Mouse (Mus musculus): ENCODE data around the gene Scn10a. TPM values are rescaled to one million over a fixed set of nuclear protein-coding genes. Genes with fewer than 3 reads are reported as not detected.

The Scn10a gene
- total RNA-seq, 2 experiments from 2014 or later: 0.14 to 0.17 TPM

DNA sequence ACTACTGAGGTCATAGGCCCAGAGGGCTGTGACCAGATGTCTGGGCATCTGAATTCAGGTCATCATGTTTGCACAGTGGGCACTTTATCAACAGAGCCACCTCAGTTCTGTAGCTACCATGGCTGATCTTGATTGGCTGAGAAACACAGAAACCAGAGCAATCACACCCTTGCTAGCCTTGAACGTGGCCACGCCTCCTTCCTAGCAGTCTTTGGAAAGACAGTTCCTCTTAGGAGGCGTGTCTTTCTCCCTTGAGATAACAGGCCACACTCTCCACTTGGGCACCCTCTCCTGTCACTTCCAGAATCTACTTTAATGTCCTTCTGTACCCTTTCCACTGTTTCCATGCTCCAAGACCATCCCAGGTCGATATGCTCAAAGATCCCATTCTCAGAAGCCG, 65.4 kb downstream of the Scn10a start:
- intact Hi-C loops (cut with DNase I): no loop called here

DNA sequence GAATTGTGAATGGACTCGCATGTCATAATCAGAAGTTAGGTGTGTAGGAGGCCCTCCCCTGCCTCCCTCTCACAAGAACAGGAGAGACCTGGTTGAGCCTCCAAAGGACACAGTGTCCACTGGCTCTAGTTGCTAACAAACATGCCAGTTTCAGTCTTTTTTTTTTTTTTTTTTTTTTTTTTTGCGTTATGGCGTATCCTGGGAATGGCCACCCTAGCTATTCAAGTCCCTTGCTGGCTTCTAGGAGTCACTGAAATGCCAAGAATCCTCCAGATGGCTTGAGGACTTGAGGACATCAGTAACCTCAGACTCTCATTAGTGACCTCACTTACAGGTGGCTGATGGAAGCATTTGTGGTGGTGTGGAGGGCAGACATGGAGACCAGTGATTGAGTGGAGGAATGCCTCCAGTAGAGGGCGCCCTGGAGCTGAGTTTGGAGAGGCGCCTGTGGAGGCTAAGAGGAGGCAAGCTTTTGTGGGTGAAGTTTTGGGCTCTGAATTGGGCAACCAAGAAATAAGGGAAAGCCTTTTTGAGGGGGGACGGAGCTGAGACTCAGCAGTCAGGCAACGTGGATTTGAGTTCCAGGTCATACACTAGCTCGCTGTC, 72.1 kb downstream of the Scn10a start:
- intact Hi-C loops (cut with DNase I): loop anchor here (5.0 to 10.0 kb wide), 2 partner anchors 105 to 248 kb away; partner anchors contain the start of gene Wdr48
- peak in 1 of 2 experiments; percentile 60 for DNase-seq (ENCODE audit: extremely low spot score in 1 of 2, low spot score in 2 of 2)

More for the DNA sequence above, 65.4 kb downstream of the Scn10a start:
- DNase-seq (ENCODE audit: extremely low spot score in 1 of 2, low spot score in 2 of 2): no peak

DNA sequence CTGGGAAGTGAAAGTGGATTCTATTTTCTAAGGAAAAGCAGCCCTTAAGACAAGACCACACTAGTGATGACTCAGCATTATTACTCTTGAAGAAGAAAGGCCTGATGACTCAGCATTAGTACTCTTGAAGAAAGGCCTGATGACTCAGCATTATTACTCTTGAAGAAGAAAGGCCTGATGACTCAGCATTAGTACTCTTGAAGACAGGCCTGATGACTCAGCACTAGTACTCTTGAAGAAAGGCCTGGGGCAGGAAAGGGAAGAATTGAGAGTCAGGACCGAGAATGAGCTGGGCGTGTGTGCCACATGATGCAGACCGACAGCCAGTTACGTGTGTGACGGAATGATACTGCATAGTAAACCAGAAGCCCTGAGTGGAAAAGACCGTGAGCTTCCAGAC, 77.1 kb downstream of the Scn10a start:
- intact Hi-C loops (cut with DNase I): loop anchor here (10.0 kb wide), 1 partner anchor 253 kb away; the partner anchor contains the start of gene Wdr48
- DNase-seq (ENCODE audit: extremely low spot score in 1 of 2, low spot score in 2 of 2): no peak

DNA sequence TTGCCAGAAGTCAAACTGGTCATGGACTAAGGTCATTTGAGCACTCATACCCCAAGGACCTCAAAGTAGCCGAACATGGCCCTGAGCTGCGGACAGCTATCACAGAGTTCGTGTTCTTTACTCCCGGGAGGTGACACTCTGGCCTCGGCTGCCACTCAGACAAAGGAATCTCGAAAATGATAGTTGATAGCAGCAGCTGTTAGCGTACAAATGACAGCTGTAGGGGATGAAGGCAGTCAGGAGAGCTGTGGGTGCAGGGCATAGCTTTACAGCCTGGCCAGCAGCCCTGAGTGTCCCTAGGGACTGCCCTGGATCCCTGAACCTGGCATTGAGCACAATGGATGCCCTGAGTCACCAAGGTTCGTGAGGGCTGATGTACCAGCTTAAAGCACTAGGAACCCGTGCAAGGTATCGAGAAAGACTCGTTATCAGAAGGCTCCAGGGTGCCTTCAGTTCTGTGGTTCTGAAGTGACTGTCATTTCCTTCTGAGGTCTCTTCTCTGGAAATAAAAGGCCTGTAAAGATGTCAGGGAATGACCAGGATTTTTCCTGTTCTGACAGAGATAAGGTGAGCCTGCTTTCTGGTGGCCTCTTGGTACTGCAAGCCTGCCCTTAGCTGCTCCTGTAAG, 84.8 kb downstream of the Scn10a start:
- intact Hi-C loops (cut with DNase I): no loop called here
- DNase-seq (ENCODE audit: extremely low spot score in 1 of 2, low spot score in 2 of 2): no peak

DNA sequence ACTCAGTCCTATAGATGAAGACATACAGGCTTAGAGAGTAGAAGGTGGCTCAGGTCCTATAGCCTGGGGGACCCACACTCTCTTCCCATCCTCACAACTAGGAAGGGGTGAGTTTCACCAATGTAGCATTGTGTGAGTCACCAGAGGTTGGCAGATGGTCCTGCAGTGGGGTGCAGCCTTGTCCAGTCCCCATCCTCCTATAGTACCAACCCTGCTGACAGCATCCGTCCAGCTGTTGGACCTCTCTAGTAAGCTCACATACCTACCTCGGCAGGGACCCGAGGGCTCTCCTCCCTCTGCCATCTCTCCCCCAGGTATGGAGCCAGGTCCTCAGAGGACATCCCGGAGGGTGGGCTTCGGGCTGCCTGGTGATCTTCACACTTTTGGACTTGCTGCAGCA, 85.6 kb downstream of the Scn10a start:
- intact Hi-C loops (cut with DNase I): no loop called here
- DNase-seq (ENCODE audit: extremely low spot score in 1 of 2, low spot score in 2 of 2): no peak

DNA sequence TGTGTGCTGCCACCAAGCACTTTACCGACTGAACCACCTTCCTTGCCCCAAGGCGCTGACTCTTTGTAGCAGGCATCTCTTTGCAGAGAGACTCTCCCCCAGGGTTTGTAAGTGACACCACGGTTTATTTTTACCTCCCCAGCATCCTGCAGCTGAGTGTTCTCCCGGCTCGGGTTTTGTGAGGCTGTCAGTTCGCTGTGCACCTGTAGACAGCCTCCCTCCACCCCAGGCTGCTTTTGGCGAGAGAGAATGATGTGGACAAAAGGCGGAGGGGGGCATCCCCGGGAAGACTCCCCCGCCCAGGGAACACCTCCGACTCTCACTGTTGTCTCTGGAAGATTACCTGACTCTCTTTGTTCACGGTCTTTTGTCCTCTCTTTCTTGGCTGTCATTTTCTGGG, 86.3 kb downstream of the Scn10a start:
- intact Hi-C loops (cut with DNase I): no loop called here
- DNase-seq (ENCODE audit: extremely low spot score in 1 of 2, low spot score in 2 of 2): no peak

DNA sequence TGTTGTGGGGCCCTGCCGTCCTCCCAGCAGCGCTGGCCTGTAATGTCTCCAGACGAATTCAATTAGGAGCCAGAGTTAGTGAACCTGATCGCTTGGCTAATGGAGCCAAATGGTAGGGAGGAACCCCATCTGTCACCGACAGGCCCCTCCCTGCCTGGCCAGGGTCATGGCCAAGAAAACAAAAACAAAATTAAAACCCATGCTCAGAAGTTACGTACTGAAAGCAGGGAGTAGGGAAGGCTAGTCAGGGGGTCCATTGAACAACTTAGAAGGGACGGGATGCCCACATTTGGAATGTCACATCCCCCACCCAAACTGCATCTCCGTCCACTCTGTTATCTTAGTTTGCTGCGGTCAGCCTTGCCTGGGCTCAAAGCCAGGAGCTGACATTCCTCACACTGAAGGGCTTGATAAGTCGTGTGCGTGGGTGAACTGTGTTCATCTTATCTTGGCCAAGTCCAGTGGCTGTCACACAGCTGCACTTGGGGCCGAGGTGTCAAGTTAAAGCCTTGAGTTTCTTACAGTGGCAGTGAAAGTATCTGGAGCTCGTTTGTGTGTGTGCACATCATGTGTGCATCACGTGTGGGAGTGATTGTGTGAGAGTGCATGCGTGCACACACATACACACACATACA, 87.1 kb downstream of the Scn10a start:
- no peak for DNase-seq (ENCODE audit: extremely low spot score in 1 of 2, low spot score in 2 of 2)

DNA sequence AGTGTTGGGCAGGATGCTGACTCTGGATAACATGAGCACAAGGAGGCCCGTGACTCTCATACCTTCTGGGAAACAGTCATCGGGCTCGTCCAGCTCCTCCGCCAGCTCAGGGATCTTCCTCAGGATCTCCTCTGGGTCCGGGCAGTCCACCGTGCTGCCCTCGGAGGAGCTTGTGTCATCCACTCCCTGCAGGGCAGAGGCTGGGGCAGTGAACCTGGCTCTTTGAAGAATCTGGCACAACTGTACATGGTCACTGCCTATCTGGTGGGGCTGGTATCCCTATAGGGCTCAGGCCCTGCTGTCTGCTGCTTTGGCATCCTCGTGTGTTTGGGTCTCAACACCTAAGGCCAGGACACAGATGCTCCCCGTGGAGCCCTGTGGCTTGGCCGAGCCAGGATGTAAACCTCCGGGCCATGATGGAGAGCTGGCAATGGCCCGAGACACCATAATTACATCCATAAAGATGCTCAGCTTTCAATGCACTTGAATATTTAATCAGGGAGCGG, 87.7 kb downstream of the Scn10a start:
- intact Hi-C loops (cut with DNase I): no loop called here
- DNase-seq (ENCODE audit: extremely low spot score in 1 of 2, low spot score in 2 of 2): no peak

More for the DNA sequence above, 87.1 kb downstream of the Scn10a start:
- intact Hi-C loops (cut with DNase I): no loop called here

DNA sequence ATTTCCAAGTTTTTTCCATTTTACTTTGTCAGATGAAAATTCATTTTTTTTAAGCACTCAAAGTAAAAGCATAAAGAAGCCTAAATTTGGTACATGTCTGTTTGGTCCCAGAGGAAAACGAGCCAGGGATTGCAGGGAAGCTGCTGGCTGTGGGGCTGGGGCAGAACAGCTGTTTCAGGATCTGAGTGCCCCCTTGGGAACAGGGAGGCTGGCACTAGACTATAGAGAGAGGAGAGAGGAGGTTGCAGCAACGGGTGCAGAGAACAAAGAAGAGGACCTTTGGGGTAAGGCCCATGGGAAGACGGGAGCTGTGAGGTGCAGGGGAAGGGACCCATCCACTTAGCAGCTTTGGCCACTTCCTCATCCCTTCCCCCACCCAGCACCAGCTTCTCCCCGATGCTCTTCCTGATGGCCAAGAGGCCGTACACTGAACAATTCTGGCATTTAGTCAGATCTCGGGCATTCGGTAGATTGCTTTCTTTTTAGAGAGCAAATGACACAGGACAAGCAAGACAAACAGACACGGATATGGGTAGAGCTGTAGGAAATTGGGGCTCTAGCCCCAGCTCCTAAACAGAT, 90.3 kb downstream of the Scn10a start:
- no peak for DNase-seq (ENCODE audit: extremely low spot score in 1 of 2, low spot score in 2 of 2)
- intact Hi-C loops (cut with DNase I): no loop called here

DNA sequence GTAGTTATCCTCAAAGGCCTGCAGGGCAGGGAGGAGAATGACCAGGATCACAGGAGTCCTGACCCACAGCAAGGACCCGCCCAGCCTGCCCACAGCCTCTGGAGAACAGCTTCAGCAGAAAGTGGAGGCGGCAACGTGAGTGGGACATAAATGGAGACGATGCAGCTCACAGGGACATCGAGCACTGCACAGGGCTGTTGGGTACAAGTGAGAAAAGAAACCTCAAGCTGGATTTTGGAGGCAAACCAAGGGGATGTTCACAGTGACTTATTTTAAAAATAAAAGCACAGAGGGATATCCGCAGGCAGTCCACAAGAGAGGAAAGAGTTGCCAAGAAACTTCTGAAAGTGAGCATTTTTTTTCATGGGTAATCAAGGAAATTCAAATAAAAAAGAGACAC, 91.9 kb downstream of the Scn10a start:
- no peak for DNase-seq (ENCODE audit: extremely low spot score in 1 of 2, low spot score in 2 of 2)
- intact Hi-C loops (cut with DNase I): no loop called here

DNA sequence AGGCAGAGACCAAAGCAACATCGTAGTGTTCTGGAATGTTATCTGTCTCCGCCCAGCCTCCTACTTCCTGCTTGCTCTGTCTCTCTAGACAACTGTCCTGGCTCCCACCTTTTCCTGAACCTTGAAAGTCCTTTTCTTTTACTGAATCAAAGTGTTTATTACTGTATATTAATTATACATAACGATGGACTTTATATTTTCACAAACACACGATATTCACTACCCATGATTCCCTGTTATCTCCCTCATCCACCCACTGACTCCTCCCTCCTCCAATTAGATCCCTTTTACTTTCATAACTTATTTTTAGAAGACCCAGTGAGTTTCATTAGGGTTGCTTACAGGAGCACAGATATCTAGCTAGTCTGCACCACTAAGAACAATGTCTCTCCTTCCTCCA, 95.0 kb downstream of the Scn10a start:
- intact Hi-C loops (cut with DNase I): no loop called here
- no peak for DNase-seq (ENCODE audit: extremely low spot score in 1 of 2, low spot score in 2 of 2)

DNA sequence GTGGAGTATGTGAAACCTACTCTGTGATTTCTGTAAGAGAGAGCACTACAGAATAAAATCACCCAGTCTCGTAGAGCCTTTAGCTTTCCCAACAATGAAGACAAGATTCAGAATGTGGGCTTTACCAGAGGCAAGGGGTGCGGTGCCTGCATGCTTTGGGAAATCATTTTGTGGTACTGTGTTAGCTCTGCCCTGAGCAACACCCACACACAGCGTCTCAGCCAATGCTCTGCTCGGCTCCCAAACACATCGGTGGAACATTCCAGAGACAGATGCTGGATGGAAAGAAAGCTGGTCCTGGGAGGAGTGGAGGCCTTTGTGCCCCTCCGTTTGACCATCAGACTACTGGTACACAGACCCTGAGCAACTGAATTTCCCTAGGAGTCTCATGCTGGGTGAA, 104.3 kb downstream of the Scn10a start:
- intact Hi-C loops (cut with DNase I): no loop called here
- DNase-seq (ENCODE audit: extremely low spot score in 1 of 2, low spot score in 2 of 2): no peak

DNA sequence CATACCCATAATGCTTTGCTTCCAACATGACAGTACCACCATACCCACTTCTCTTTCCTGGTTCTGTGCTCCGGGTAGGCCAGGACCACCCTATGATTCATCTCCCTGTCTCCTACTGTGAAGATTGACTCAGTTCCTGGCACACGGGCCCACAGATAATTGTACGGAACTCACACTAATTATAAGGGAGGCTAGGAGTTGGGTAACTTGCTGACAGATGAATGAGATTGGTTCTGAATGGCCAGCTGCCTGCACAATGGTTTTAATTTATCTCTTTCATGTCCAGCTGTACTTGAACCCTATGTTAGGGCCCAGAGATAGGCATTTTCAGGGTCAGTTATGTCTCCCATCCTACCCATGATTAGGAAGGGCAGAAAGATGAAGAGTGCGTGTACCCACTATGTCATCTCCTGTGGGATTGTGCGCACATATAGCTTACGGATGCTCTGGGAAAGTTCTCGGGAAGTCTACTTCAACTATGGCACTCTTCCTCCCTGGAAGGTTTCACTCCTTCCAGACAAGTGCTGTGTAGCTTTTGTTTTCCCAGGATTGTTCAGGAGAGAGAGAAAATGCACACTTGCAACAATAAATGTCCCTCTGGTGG, 108.5 kb downstream of the Scn10a start:
- no peak for DNase-seq (ENCODE audit: extremely low spot score in 1 of 2, low spot score in 2 of 2)
- intact Hi-C loops (cut with DNase I): no loop called here

DNA sequence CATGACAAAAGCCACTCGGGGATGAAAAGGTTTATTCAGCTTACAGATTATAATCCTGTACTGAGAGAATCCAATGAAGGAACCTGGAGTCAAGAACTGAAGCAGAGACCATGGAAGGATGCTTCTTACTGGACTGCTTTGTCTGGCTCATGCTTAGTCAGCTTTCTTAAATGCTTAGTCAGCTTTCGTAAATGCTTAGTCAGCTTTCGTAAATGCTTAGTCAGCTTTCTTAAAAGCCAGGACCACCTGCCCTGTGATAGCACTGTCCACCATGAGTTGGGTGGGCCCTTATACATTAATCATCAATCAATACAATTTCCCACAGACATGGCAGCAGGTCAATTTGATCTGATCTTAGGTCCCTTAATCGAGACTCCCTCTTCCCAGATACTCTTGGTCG, 112.2 kb downstream of the Scn10a start:
- no peak for DNase-seq (ENCODE audit: extremely low spot score in 1 of 2, low spot score in 2 of 2)
- intact Hi-C loops (cut with DNase I): no loop called here

DNA sequence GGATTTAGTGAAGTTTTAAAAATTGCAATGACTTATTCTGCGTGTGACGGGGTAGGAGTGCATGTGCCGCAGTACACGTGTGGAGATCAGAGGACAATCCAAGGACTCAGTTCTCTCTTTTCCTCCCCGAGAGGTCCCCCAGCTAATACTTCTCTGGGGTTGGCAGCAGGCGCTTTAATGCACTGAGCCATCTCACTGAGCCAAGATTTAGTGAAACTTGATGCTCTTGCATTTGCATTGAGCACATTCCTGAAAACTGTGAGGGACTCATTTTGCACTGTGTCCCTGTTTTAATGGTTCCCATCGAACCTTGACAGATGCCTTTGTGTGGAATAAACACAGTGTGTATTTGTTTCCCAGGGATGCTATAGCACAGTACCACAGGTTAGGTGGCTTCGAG, 114.5 kb downstream of the Scn10a start:
- intact Hi-C loops (cut with DNase I): no loop called here
- DNase-seq (ENCODE audit: extremely low spot score in 1 of 2, low spot score in 2 of 2): no peak

DNA sequence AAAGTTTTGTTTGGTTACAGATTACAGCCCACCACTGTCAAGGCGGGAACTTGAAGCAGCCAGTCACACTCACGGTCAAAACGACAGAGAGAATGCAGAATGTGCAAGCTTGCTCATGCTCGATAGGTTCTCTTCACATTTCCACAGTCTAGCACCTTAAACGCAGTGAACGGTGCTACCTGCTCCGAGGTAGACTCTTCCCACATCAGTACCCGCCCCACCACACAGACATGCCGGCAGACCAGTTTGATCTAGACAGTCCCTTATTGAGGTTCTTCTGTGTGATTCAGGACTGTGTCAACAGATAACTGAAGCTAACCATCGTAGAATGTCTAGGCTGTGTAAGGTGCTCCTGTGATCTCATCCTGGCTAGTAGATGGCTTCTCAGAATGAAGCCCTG, 120.6 kb downstream of the Scn10a start:
- DNase-seq (ENCODE audit: extremely low spot score in 1 of 2, low spot score in 2 of 2): no peak
- intact Hi-C loops (cut with DNase I): no loop called here

DNA sequence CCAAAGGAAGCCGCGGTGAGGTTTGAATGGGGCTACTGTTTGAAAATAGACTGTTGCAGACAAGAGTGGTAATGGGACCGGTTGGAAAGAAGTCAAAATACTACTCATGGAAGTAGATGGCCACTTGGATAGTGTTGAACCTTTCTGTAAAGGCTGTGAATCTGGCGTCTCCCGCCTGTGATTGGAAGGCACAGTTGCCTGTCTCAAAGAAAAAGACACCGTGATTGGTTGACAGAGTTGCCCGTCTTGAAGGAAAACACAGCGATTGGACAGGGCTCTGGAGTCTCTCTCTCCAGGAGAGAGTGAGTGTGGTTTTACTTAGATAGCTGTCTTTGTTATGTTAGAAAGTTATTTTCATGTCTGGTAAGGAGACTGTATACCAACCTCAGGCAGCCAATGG, 121.8 kb downstream of the Scn10a start:
- DNase-seq (ENCODE audit: extremely low spot score in 1 of 2, low spot score in 2 of 2): peak; percentile 27 to 51
- intact Hi-C loops (cut with DNase I): no loop called here

DNA sequence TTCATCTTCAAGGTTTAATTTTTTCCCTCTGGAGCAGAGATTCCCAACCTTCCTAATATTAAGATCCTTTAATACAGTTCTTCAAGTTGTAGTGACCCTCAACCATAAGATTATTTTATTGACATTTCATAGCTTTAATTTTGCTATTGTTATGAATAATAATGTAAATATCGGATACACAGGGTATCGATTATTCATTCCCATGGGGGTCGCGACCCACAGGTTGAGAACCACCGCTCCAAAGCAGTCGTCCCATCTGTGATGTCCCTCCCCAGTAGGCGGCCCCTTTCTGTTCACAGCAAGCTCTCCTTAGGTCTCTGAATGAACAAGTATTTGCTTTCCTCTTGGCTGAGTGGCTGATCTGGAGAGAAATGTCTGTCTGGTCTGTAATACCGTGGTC, 129.5 kb downstream of the Scn10a start:
- intact Hi-C loops (cut with DNase I): no loop called here
- no peak for DNase-seq (ENCODE audit: extremely low spot score in 1 of 2, low spot score in 2 of 2)

DNA sequence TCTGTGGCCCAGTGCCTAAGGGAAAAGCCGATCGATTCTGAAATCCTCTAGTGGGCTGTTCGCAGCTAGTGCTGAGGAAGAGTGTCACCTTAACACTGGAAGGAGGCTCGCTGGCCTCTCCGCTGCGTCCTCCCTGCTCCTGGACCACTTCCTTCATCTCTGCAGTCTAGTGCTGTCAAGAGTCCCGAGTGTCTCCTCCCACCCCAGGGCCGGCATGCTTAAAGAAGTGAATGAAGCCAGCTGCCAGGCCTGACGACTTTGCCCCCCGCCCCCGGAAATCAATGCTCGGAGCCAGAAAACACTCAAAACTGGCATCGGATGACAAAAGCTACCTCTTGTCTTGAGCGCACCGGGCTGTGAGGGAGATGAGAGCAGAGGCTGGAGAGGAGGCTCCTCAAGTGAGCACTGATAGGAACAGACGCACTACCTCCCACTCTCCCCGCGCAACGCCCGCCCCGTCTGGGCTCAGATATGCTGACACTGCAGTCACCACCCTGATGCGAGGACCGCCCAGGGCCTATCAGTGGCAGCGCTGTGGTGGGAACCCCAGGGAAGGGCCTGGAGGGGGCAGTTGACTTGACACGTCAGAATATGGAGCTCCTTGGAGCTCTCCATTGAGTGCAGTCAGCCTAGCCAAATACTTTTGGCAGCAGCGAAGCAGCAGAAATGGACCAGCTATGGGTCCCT, 130.2 kb downstream of the Scn10a start:
- no peak for DNase-seq (ENCODE audit: extremely low spot score in 1 of 2, low spot score in 2 of 2)
- intact Hi-C loops (cut with DNase I): no loop called here

Data from left cerebral cortex, postnatal 10 days (tissue).